Mouse (Mus musculus): ENCODE measurements around the gene Ugt1a6b. TPM values are rescaled to one million over a fixed set of nuclear protein-coding genes. Genes with fewer than 3 reads are reported as not detected.

Ugt1a6b gene
- polyA plus RNA-seq, 1 experiment from 2014 or later = 4.0 TPM

GRCm38 (mm10) chr1:88258881-88259642 lies 156.0 kb downstream of the Ugt1a6b start:
- H3K4me2 ChIP-seq (ENCODE audit: low read length) = no peak overlapping the region
- no peaks in the 10 kb centered on the region for H3K27me3 ChIP-seq (replicated peaks; ENCODE audit: control insufficient read depth, insufficient read depth, low read length)
- peak; percentile 25 for ATAC-seq
- WGBS = 74% methylated on average over 8 of the region's 8 CpGs
- H3K9ac ChIP-seq (ENCODE audit: low read depth, low read length) = no peak overlapping the region
- no peak overlapping the region for H3K27ac ChIP-seq (ENCODE audit: low read depth, low read length)
- H3K9me3 ChIP-seq (ENCODE audit: control insufficient read depth, low read length) = peaks cover 24% of the 10 kb centered on the region
- H3K36me3 ChIP-seq (ENCODE audit: control insufficient read depth, insufficient read depth, low read length) = peaks cover 24% of the 10 kb centered on the region
- H3K4me3 ChIP-seq (ENCODE audit: low read length) = no peak overlapping the region
- H3K4me1 ChIP-seq (ENCODE audit: control insufficient read depth, insufficient read depth, low read depth, low read length) = no peaks in the 10 kb centered on the region

- H3K4me3 ChIP-seq (ENCODE audit: low read length) = no peak overlapping the region
- H3K9me3 ChIP-seq (ENCODE audit: control insufficient read depth, low read length) = peaks cover 22% of the 10 kb centered on the region
- H3K27me3 ChIP-seq (replicated peaks; ENCODE audit: control insufficient read depth, insufficient read depth, low read length) = no peaks in the 10 kb centered on the region
- ATAC-seq = peak; percentile 3
- WGBS = 79% methylated on average over 4 of the region's 4 CpGs
- no peaks in the 10 kb centered on the region for H3K4me1 ChIP-seq (ENCODE audit: control insufficient read depth, insufficient read depth, low read depth, low read length)
- no peak overlapping the region for H3K4me2 ChIP-seq (ENCODE audit: low read length)
- H3K9ac ChIP-seq (ENCODE audit: low read depth, low read length) = no peak overlapping the region
- peaks cover 30% of the 10 kb centered on the region for H3K36me3 ChIP-seq (ENCODE audit: control insufficient read depth, insufficient read depth, low read length)
- H3K27ac ChIP-seq (ENCODE audit: low read depth, low read length) = no peak overlapping the region
Measured at GRCm38 (mm10) chr1:88259643-88260024, 156.6 kb downstream of the Ugt1a6b start.

- no peaks in the 10 kb centered on the region for H3K4me1 ChIP-seq (ENCODE audit: control insufficient read depth, insufficient read depth, low read depth, low read length)
- H3K36me3 ChIP-seq (ENCODE audit: control insufficient read depth, insufficient read depth, low read length) = peaks cover 34% of the 10 kb centered on the region
Measured at GRCm38 (mm10) chr1:88260114-88260513, 157.1 kb downstream of the Ugt1a6b start.

GRCm38 (mm10) chr1:88260604-88261377 lies 157.7 kb downstream of the Ugt1a6b start:
- H3K9me3 ChIP-seq (ENCODE audit: control insufficient read depth, low read length) = peaks cover 12% of the 10 kb centered on the region
- 84% methylated on average over 10 of the region's 10 CpGs for WGBS

More at GRCm38 (mm10) chr1:88260114-88260513, 157.1 kb downstream of the Ugt1a6b start:
- Histone ChIP-seq H3K27me3 (replicated peaks; ENCODE audit: control insufficient read depth, insufficient read depth, low read length) (no peaks in the 10 kb centered on the region), H3K27ac (ENCODE audit: low read depth, low read length) (no peak overlapping the region), H3K9me3 (ENCODE audit: control insufficient read depth, low read length) (peaks cover 17% of the 10 kb centered on the region), H3K4me3 (ENCODE audit: low read length) (no peak overlapping the region), H3K9ac (ENCODE audit: low read depth, low read length) (no peak overlapping the region), H3K4me2 (ENCODE audit: low read length) (no peak overlapping the region)
- ATAC-seq = peak; percentile 14; the same call in 1 of the 2 replicates
- 82% methylated on average over 6 of the region's 6 CpGs for WGBS

GRCm38 (mm10) chr1:88261706-88262105 lies 158.7 kb downstream of the Ugt1a6b start:
- H3K4me3 ChIP-seq (ENCODE audit: low read length) = no peak overlapping the region
- 86% methylated on average over 7 of the region's 7 CpGs for WGBS
- no peak overlapping the region for H3K4me2 ChIP-seq (ENCODE audit: low read length)
- H3K4me1 ChIP-seq (ENCODE audit: control insufficient read depth, insufficient read depth, low read depth, low read length) = no peaks in the 10 kb centered on the region
- H3K36me3 ChIP-seq (ENCODE audit: control insufficient read depth, insufficient read depth, low read length) = peaks cover 50% of the 10 kb centered on the region
- H3K27me3 ChIP-seq (replicated peaks; ENCODE audit: control insufficient read depth, insufficient read depth, low read length) = no peaks in the 10 kb centered on the region
- H3K9ac ChIP-seq (ENCODE audit: low read depth, low read length) = no peak overlapping the region
- H3K9me3 ChIP-seq (ENCODE audit: control insufficient read depth, low read length) = peaks cover 3% of the 10 kb centered on the region; the same call in 1 of the 2 replicates
- no peak for ATAC-seq
- H3K27ac ChIP-seq (ENCODE audit: low read depth, low read length) = no peak overlapping the region

More at GRCm38 (mm10) chr1:88260604-88261377, 157.7 kb downstream of the Ugt1a6b start:
- no peaks in the 10 kb centered on the region for H3K4me1 ChIP-seq (ENCODE audit: control insufficient read depth, insufficient read depth, low read depth, low read length)
- no peaks in the 10 kb centered on the region for H3K27me3 ChIP-seq (replicated peaks; ENCODE audit: control insufficient read depth, insufficient read depth, low read length)
- no peak overlapping the region for H3K27ac ChIP-seq (ENCODE audit: low read depth, low read length)
- no peak overlapping the region for H3K9ac ChIP-seq (ENCODE audit: low read depth, low read length)
- no peak overlapping the region for H3K4me3 ChIP-seq (ENCODE audit: low read length)
- H3K4me2 ChIP-seq (ENCODE audit: low read length) = no peak overlapping the region
- H3K36me3 ChIP-seq (ENCODE audit: control insufficient read depth, insufficient read depth, low read length) = peaks cover 41% of the 10 kb centered on the region
- ATAC-seq = no peak

- WGBS = 83% methylated on average over 4 of the region's 4 CpGs
- Histone ChIP-seq H3K27ac (ENCODE audit: low read depth, low read length) (no peak overlapping the region), H3K9me3 (ENCODE audit: control insufficient read depth, low read length) (0 out of 2 replicates have a peak, but pooled peaks cover 2% of the 10 kb centered on the region), H3K36me3 (ENCODE audit: control insufficient read depth, insufficient read depth, low read length) (peaks cover 56% of the 10 kb centered on the region), H3K9ac (ENCODE audit: low read depth, low read length) (no peak overlapping the region), H3K4me2 (ENCODE audit: low read length) (no peak overlapping the region), H3K4me3 (ENCODE audit: low read length) (no peak overlapping the region), H3K4me1 (ENCODE audit: control insufficient read depth, insufficient read depth, low read depth, low read length) (no peaks in the 10 kb centered on the region), H3K27me3 (replicated peaks; ENCODE audit: control insufficient read depth, insufficient read depth, low read length) (no peaks in the 10 kb centered on the region)
- 0 out of 2 replicates have a peak, but pooled peaks have one; percentile 2 for ATAC-seq
Measured at GRCm38 (mm10) chr1:88262255-88262654, 159.2 kb downstream of the Ugt1a6b start.

- Histone ChIP-seq H3K9ac (ENCODE audit: low read depth, low read length) (no peak overlapping the region), H3K4me2 (ENCODE audit: low read length) (no peak overlapping the region), H3K27me3 (replicated peaks; ENCODE audit: control insufficient read depth, insufficient read depth, low read length) (no peaks in the 10 kb centered on the region), H3K4me3 (ENCODE audit: low read length) (no peak overlapping the region), H3K4me1 (ENCODE audit: control insufficient read depth, insufficient read depth, low read depth, low read length) (no peaks in the 10 kb centered on the region), H3K27ac (ENCODE audit: low read depth, low read length) (no peak overlapping the region), H3K9me3 (ENCODE audit: control insufficient read depth, low read length) (no peaks in the 10 kb centered on the region), H3K36me3 (ENCODE audit: control insufficient read depth, insufficient read depth, low read length) (peaks cover 63% of the 10 kb centered on the region)
- WGBS = 76% methylated on average over 6 of the region's 6 CpGs
- ATAC-seq = no peak
Measured at GRCm38 (mm10) chr1:88262961-88263360, 159.9 kb downstream of the Ugt1a6b start.

- no peak overlapping the region for H3K4me3 ChIP-seq (ENCODE audit: low read length)
- no peaks in the 10 kb centered on the region for H3K27me3 ChIP-seq (replicated peaks; ENCODE audit: control insufficient read depth, insufficient read depth, low read length)
- H3K9ac ChIP-seq (ENCODE audit: low read depth, low read length) = no peak overlapping the region
- no peaks in the 10 kb centered on the region for H3K4me1 ChIP-seq (ENCODE audit: control insufficient read depth, insufficient read depth, low read depth, low read length)
- 93% methylated on average over 5 of the region's 5 CpGs for WGBS
- H3K9me3 ChIP-seq (ENCODE audit: control insufficient read depth, low read length) = no peaks in the 10 kb centered on the region
- ATAC-seq = no peak
- peaks cover 71% of the 10 kb centered on the region for H3K36me3 ChIP-seq (ENCODE audit: control insufficient read depth, insufficient read depth, low read length)
- no peak overlapping the region for H3K27ac ChIP-seq (ENCODE audit: low read depth, low read length)
- no peak overlapping the region for H3K4me2 ChIP-seq (ENCODE audit: low read length)
Measured at GRCm38 (mm10) chr1:88263778-88264177, 160.7 kb downstream of the Ugt1a6b start.

- H3K9ac ChIP-seq (ENCODE audit: low read depth, low read length) = no peak overlapping the region
- no peaks in the 10 kb centered on the region for H3K27me3 ChIP-seq (replicated peaks; ENCODE audit: control insufficient read depth, insufficient read depth, low read length)
- WGBS = 92% methylated on average over 7 of the region's 7 CpGs
- H3K9me3 ChIP-seq (ENCODE audit: control insufficient read depth, low read length) = no peaks in the 10 kb centered on the region
- ATAC-seq = no peak
- no peaks in the 10 kb centered on the region for H3K4me1 ChIP-seq (ENCODE audit: control insufficient read depth, insufficient read depth, low read depth, low read length)
- H3K36me3 ChIP-seq (ENCODE audit: control insufficient read depth, insufficient read depth, low read length) = peaks cover 77% of the 10 kb centered on the region
- H3K27ac ChIP-seq (ENCODE audit: low read depth, low read length) = no peak overlapping the region
- no peak overlapping the region for H3K4me2 ChIP-seq (ENCODE audit: low read length)
- H3K4me3 ChIP-seq (ENCODE audit: low read length) = no peak overlapping the region
Measured at GRCm38 (mm10) chr1:88264237-88264868, 161.3 kb downstream of the Ugt1a6b start.

All from hindbrain, embryonic 16.5 days (tissue).